Mouse (Mus musculus) CH12.LX (cell line): ENCODE data around the gene Lbp. TPM values are rescaled to one million over a fixed set of nuclear protein-coding genes. Genes with fewer than 3 reads are reported as not detected.

ENCODE experiments used
- DNase-seq: peaks from one replicate; pipeline ENCODE4 v3.0.0-alpha.2; 2013; ENCODE audit errors: extremely low read depth
- H3K27ac ChIP-seq: 2 replicates; pipeline ENCODE4 v1.5.1; 2012; ENCODE audit warnings: low read depth, mild to moderate bottlenecking, control low read depth, moderate library complexity; ENCODE audit not compliant: insufficient read depth
- H3K27me3 ChIP-seq: replicated peaks from 2 replicates; pipeline ENCODE3; 2012; ENCODE audit warnings: inconsistent platforms
- H3K36me3 ChIP-seq, 2 experiments: replicated peaks in 1 of 2; 2 replicates each; pipeline versions ENCODE3 to v1.6.1; 2012; ENCODE audit warnings: inconsistent platforms in 1 of 2, low read length in 1 of 2, mild to moderate bottlenecking in 1 of 2, mixed read lengths in 1 of 2, moderate library complexity in 1 of 2; ENCODE audit not compliant: control insufficient read depth in 1 of 2, insufficient read depth in 1 of 2
- H3K4me1 ChIP-seq, 2 experiments: 2 replicates each; pipeline ENCODE4 v1.6.1; 2012; ENCODE audit warnings: inconsistent platforms in 1 of 2, moderate library complexity in 1 of 2; ENCODE audit not compliant: insufficient read depth in 2 of 2, control insufficient read depth in 1 of 2
- H3K4me2 ChIP-seq: 2 replicates; pipeline ENCODE4 v1.6.1; 2012; ENCODE audit warnings: low read depth, mild to moderate bottlenecking, control low read depth; ENCODE audit not compliant: poor library complexity, insufficient read depth, severe bottlenecking
- H3K4me3 ChIP-seq, 3 experiments: fragments of 150-350 bp in 1 of 3; sonication (generic) in 1 of 3; replicated peaks in 1 of 3; 2 replicates each; pipeline versions ENCODE3 to v1.5.1; 2011 to 2012; ENCODE audit warnings: low read depth in 2 of 3, low read length in 2 of 3, mild to moderate bottlenecking in 2 of 3, moderate library complexity in 2 of 3, control low read depth in 1 of 3, improper control_type of control experiment in 1 of 3, inconsistent platforms in 1 of 3, mixed read lengths in 1 of 3; ENCODE audit not compliant: poor library complexity in 1 of 3
- H3K79me2 ChIP-seq: replicated peaks from 2 replicates; pipeline ENCODE4 v1.6.1; 2012; ENCODE audit warnings: mild to moderate bottlenecking, moderate library complexity; ENCODE audit not compliant: control insufficient read depth, poor library complexity, insufficient read depth, severe bottlenecking; ENCODE audit errors: extremely low read depth
- H3K9ac ChIP-seq: 2 replicates; pipeline ENCODE4 v1.6.1; 2012; ENCODE audit warnings: low read depth, mild to moderate bottlenecking, control low read depth, moderate library complexity; ENCODE audit not compliant: insufficient read depth
- H3K9me3 ChIP-seq: replicated peaks from 2 replicates; pipeline ENCODE3; 2012; ENCODE audit warnings: low read length, inconsistent platforms, mixed read lengths
- BHLHE40 ChIP-seq: IDR thresholded peaks from 2 replicates; pipeline ENCODE4 v1.6.1; 2011; ENCODE audit warnings: mild to moderate bottlenecking, low read depth, low read length, improper control_type of control experiment
- CHD2 ChIP-seq: IDR thresholded peaks from 2 replicates; pipeline ENCODE4 v1.6.1; 2011; ENCODE audit warnings: low read length, improper control_type of control experiment
- ELF1 ChIP-seq: IDR thresholded peaks from 2 replicates; pipeline ENCODE4 v1.6.1; 2014; ENCODE audit warnings: low read depth, mild to moderate bottlenecking, inconsistent platforms, low read length, improper control_type of control experiment
- GABPA ChIP-seq: IDR thresholded peaks from 2 replicates; pipeline ENCODE4 v1.6.1; 2012; ENCODE audit warnings: low read depth, low read length, improper control_type of control experiment, inconsistent platforms; ENCODE audit not compliant: insufficient replicate concordance
- IRF4 ChIP-seq: IDR thresholded peaks from 2 replicates; pipeline ENCODE4 v1.6.1; 2014; ENCODE audit warnings: low read depth, mild to moderate bottlenecking, inconsistent platforms, low read length, improper control_type of control experiment
- JUND ChIP-seq: conservative IDR thresholded peaks from 2 replicates; pipeline ENCODE4 v1.6.1; 2011; ENCODE audit warnings: low read depth, low read length, improper control_type of control experiment
- MAFK ChIP-seq: IDR thresholded peaks from 2 replicates; pipeline ENCODE4 v1.6.1; 2011; ENCODE audit warnings: low read length, improper control_type of control experiment; ENCODE audit not compliant: insufficient replicate concordance
- MAX ChIP-seq: IDR thresholded peaks from 2 replicates; pipeline ENCODE4 v1.6.1; 2011; ENCODE audit warnings: low read length, improper control_type of control experiment
- MAZ ChIP-seq: IDR thresholded peaks from 2 replicates; pipeline ENCODE4 v1.6.1; 2012; ENCODE audit warnings: low read depth, mild to moderate bottlenecking, inconsistent platforms, low read length, improper control_type of control experiment, moderate library complexity
- PAX5 ChIP-seq: IDR thresholded peaks from 2 replicates; pipeline ENCODE4 v1.6.1; 2012; ENCODE audit warnings: low read length, inconsistent platforms, mixed read lengths
- POLR2AphosphoS2 ChIP-seq: IDR thresholded peaks from 2 replicates; pipeline ENCODE4 v1.6.1; 2011; ENCODE audit warnings: low read depth, low read length, improper control_type of control experiment
- RCOR1 ChIP-seq: conservative IDR thresholded peaks from 2 replicates; pipeline ENCODE4 v1.6.1; 2012; ENCODE audit warnings: low read depth, mild to moderate bottlenecking, inconsistent platforms, low read length, improper control_type of control experiment
- SIN3A ChIP-seq: IDR thresholded peaks from 2 replicates; pipeline ENCODE4 v1.6.1; 2012; ENCODE audit warnings: low read length, improper control_type of control experiment, inconsistent platforms
- TBP ChIP-seq: conservative IDR thresholded peaks from 2 replicates; pipeline ENCODE4 v1.6.1; 2011; ENCODE audit warnings: low read depth, low read length, improper control_type of control experiment
- UBTF ChIP-seq: IDR thresholded peaks from 2 replicates; pipeline ENCODE4 v1.6.1; 2012; ENCODE audit warnings: low read depth, mild to moderate bottlenecking, inconsistent platforms, low read length, improper control_type of control experiment, moderate library complexity
- USF1 ChIP-seq: IDR thresholded peaks from 2 replicates; pipeline ENCODE4 v1.6.1; 2014; ENCODE audit warnings: low read depth, mild to moderate bottlenecking, inconsistent platforms, low read length, improper control_type of control experiment
- USF2 ChIP-seq: conservative IDR thresholded peaks from 2 replicates; pipeline ENCODE4 v1.6.1; 2011; ENCODE audit warnings: low read depth, low read length, improper control_type of control experiment
- ZC3H11A ChIP-seq: IDR thresholded peaks from 2 replicates; pipeline ENCODE4 v1.6.1; 2012; ENCODE audit warnings: low read depth, mild to moderate bottlenecking, inconsistent platforms, low read length, improper control_type of control experiment
- dilution Hi-C: fragments of 300-500 bp; cut with MboI; formaldehyde crosslinking; loops from 2 replicates; pipeline ENCODE4 v1.14.3; 2020; ENCODE audit warnings: low sequenced_read_pairs; ENCODE audit not compliant: extremely low pct_unique_long_range_greater_than_20kb, extremely low pct_ligation_motif_present
- in situ Hi-C: fragments of 300-500 bp; cut with MboI; formaldehyde crosslinking; loops from 3 replicates; pipeline ENCODE4 v1.14.3; 2019; ENCODE audit warnings: low sequenced_read_pairs, low pct_ligation_motif_present, low pct_unique_long_range_greater_than_20kb, mixed read lengths
- polyA plus RNA-seq: library from polyadenylated mRNA; unstranded; fragments of >175 nt; gene quantifications from 2 replicates; pipeline ENCODE4 v1.2.1, GENCODE M21; 2012; ENCODE audit warnings: low read depth; ENCODE audit not compliant: insufficient read length
- total RNA-seq, 2 experiments: library from RNA; depleted of rRNA; stranded (reverse); fragments of 300-350 nt in 1 of 2; fragments of >200 nt in 1 of 2; gene quantifications; 2 replicates each; pipeline ENCODE4 v1.2.3; 2012 to 2014

Gene Lbp
- total and polyA plus RNA-seq, 3 experiments: 0.04 to 0.27 TPM; not detected in 1

DNA sequence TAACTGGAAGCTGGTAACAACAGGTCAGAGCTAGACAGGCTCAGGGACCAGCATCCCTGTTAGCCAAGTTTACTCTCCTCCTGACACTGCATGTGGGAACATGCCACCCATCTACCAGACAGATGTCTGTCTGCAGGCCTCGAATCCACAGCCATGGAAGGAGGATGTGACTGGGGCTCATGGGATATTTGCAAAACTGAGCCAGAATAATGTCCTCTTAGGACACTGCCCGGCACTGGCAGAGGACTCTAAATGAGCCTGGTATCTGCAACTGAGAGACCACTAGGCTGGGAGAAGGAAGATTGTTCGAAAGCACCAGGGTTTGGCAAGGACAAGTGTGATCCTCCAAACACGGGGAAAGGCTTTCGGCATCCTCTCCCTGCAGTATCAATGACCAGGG, 49.8 kb downstream of the Lbp start:
- Histone ChIP-seq H3K4me1 (peaks cover 13 to 42% of the 10 kb centered on the region in 2 experiments), H3K9me3 (no peaks in the 10 kb centered on the region), H3K9ac (no peak overlapping the region), H3K27me3 (no peaks in the 10 kb centered on the region), H3K4me3 (no peak overlapping the region), H3K27ac (no peak overlapping the region), H3K4me2 (no peak overlapping the region), H3K79me2 (peaks cover 36% of the 10 kb centered on the region), H3K36me3 (peaks cover 61 to 90% of the 10 kb centered on the region in 2 experiments)
- in situ Hi-C loops (loop anchor here (10.0 to 25.0 kb wide), 2 partner anchors 151 to 281 kb away; no protein-coding TSS in a partner anchor), dilution Hi-C loops (no loop called here)
- no peak for DNase-seq
- TF ChIP-seq UBTF (no peak), RCOR1 (no peak), POLR2AphosphoS2 (no peak), MAZ (no peak), ZC3H11A (no peak), BHLHE40 (no peak), CHD2 (no peak), GABPA (no peak), ELF1 (no peak), USF2 (no peak), MAX (no peak), MAFK (no peak), TBP (no peak), USF1 (no peak), JUND (no peak), PAX5 (no peak), IRF4 (no peak), SIN3A (no peak)

DNA sequence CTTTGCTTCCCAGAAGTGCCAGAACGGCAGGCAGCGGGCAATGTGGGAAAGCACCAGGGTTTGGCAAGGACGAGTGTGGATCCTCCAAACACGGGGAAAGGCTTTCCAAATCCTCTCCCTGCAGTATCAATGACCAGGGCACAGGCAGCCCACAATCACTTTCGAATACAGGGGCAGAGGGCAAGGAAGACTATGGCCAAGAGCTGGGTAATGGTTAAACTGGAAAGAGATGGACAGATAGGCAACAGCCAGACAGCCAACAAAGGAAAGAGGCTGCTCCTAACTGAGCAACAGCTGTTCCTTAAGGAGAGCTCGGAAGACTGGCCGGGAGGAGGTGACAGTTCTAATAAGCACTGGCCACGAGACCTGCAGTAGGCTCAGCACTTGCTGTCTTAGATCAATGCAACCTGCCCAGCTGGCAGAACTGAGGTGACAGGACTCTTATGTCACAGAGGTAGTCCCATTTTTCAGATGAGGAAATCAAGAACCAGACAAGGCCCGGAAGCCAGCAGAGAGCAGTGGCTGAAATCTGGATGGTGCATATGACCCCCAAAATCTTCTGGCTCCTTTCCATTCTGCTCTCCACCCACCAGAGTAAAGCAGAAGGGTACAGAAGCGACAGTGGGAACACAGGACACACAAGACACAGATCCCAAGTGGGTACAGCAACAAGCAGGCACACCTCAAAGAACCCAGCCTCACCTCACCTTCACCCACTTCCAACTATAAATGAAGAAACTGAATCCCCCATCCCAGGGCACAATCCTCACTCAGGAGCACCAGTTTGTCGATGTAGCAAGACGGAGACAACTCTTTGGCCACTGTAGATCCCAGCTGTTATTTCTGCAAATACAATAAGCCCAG, 53.7 kb downstream of the Lbp start:
- H3K9ac ChIP-seq: peak overlapping the region; percentile 79
- H3K4me2 ChIP-seq: peak overlapping the region; percentile 52
- dilution Hi-C loops (no loop called here), in situ Hi-C loops (loop anchor here (10.0 to 25.0 kb wide), 2 partner anchors 155 to 277 kb away; no protein-coding TSS in a partner anchor)
- H3K27me3 ChIP-seq: no peaks in the 10 kb centered on the region
- peaks cover 13 to 46% of the 10 kb centered on the region in 2 experiments for H3K4me1 ChIP-seq
- H3K9me3 ChIP-seq: no peaks in the 10 kb centered on the region
- peaks cover 53 to 57% of the 10 kb centered on the region in 2 experiments for H3K36me3 ChIP-seq
- no peak overlapping the region for H3K27ac ChIP-seq
- TF ChIP-seq IRF4: no peak
- TF ChIP-seq SIN3A: peak; percentile 55; the same call in 1 of the 2 replicates
- peak overlapping the region; percentile 72 to 98 (median 95) for H3K4me3 ChIP-seq
- peaks cover 38% of the 10 kb centered on the region for H3K79me2 ChIP-seq
- DNase-seq: no peak
